Mouse (Mus musculus) kidney, postnatal 14 days (tissue): ENCODE data around the gene Uhrf1bp1l.

ENCODE experiments used
- DNase-seq: peaks from one replicate; pipeline ENCODE4 v3.0.0; 2022; ENCODE audit warnings: mixed read lengths

The Uhrf1bp1l gene

DNA sequence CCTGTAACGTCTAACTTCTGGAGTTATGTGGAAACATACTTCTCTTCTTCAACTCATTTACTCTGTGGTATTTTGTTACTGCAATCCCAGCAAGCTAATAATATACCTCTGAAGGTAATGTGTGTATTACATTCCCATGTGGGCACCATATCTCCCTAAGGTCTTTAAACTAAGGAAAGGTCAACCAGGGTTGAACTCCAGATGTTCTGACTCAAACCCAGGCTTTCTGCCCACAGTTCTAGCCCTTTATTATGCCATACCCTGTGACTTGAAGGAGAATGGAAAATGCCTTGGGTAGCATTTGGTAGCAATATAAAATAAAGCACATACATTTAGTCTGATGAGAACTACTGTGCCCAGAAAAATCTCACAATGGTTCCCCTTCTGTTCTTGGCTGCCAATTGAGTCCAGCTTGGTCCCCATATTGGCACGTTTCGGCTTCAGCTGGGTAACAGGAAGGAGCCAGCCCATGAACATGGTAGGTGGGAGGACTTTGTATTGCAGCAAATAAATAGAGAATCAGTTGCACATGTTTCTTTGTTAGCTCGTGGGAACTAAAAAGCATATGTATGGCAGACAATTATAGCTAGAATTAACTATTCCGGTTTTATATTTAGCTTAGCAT is 110.6 kb downstream of the Uhrf1bp1l start:
- no peak for DNase-seq

DNA sequence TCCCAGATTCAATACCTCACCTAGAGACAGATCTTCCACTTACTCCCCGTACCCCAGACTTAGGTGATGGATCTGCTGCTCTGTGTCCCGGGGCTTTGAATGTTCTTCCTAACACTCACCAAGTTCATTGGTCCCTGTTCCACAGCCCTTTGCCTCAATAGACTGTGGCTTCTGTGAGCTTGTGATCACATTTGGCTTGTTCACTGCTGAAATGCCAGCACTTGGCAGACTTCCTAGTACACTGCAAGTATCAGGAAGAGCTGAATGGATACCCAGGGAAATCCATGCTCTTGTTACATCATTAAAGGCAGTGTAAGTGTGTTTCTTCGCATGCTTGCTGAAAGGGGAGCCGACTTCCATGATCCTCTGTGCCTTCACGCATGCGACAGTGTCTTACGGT is 111.5 kb downstream of the Uhrf1bp1l start:
- no peak for DNase-seq

DNA sequence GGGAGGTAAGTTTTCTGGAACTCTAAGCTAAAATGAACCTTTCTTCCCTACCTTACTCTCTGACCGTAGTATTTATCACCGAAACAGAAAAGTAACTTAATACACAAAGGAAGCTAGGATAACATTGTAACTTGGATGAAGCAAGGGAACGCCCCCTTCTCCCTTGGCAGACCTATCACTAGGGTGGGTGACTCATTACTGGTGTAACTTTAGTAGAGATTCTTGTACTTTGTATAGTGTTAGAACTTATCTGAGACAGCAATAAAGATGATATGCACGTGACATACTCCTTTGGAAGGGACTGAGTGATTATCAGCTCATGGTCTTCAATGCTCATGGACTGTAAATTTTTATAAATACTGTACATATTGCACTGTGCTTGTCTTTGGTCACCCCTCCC is 123.4 kb downstream of the Uhrf1bp1l start:
- no peak for DNase-seq

- DNase-seq = no peak
Measured at GRCm38 (mm10) chr10:89868836-89869235, 124.0 kb downstream of the Uhrf1bp1l start.
